Mouse (Mus musculus): ENCODE measurements around the gene Lgr4. TPM values are rescaled to one million over a fixed set of nuclear protein-coding genes. Genes with fewer than 3 reads are reported as not detected.

Gene Lgr4
- polyA plus RNA-seq, 1 experiment from 2014 or later: 11.6 TPM

GRCm38 (mm10) chr2:109995061-109995460, 77.6 kb downstream of the Lgr4 start:
- WGBS: 88% methylated on average over 2 of the region's 2 CpGs

DNA sequence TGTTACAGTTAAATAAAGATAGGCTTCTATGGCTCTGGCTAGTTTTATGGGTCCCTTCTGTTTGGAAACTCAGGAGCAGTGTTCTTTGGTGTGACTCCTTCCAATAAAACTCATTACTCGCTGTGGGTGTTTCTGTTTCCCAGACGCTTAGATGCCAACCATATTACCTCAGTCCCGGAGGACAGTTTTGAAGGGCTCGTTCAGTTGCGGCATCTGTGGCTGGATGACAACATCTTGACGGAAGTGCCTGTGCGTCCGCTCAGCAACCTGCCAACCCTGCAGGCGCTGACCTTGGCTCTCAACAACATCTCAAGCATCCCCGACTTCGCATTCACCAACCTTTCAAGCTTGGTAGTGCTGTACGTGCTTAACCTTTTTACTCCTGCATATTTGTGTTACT, 79.0 kb downstream of the Lgr4 start:
- no peaks in the 10 kb centered on the region for H3K4me1 ChIP-seq (ENCODE audit: control insufficient read depth, insufficient read depth, low read length)

More at GRCm38 (mm10) chr2:109995061-109995460, 77.6 kb downstream of the Lgr4 start:
- H3K27ac ChIP-seq (replicated peaks; ENCODE audit: low read depth, low read length): no peak overlapping the region
- no peaks in the 10 kb centered on the region for H3K36me3 ChIP-seq (ENCODE audit: control insufficient read depth, insufficient read depth, low read length)
- H3K9me3 ChIP-seq (ENCODE audit: control insufficient read depth, low read length): no peaks in the 10 kb centered on the region
- H3K4me3 ChIP-seq (replicated peaks; ENCODE audit: low read depth, low read length): no peak overlapping the region
- no peaks in the 10 kb centered on the region for H3K4me1 ChIP-seq (ENCODE audit: control insufficient read depth, insufficient read depth, low read length)
- H3K9ac ChIP-seq (replicated peaks; ENCODE audit: low read length): no peak overlapping the region
- ATAC-seq (ENCODE audit: low FRiP score, low TSS enrichment) (no peak), DNase-seq (no peak)
- no peaks in the 10 kb centered on the region for H3K27me3 ChIP-seq (ENCODE audit: control insufficient read depth, insufficient read depth, low read length)
- H3K4me2 ChIP-seq (ENCODE audit: low read length): no peak overlapping the region

DNA sequence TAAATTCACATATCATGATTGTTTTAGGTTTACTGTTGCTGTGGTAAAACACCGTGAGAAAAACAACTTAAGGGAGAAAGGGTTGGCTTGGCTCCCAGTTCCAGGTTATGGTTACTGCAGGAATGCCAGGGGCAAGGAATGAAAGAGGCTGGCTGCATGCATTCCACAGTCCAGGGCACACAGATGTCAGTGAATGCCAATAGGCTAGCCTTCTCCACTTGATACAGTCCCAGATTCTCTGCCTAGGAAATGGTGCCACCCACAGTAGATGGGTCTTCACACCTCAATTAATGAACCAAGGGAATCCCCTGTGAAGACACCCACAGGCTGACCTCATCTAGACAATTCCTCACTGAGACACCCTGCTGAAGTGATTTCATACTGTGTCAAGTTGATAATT, 87.2 kb downstream of the Lgr4 start:
- no peaks in the 10 kb centered on the region for H3K9me3 ChIP-seq (ENCODE audit: control insufficient read depth, low read length)
- no peak overlapping the region for H3K9ac ChIP-seq (replicated peaks; ENCODE audit: low read length)
- no peak overlapping the region for H3K27ac ChIP-seq (replicated peaks; ENCODE audit: low read depth, low read length)
- no peak overlapping the region for H3K4me2 ChIP-seq (ENCODE audit: low read length)
- H3K4me3 ChIP-seq (replicated peaks; ENCODE audit: low read depth, low read length): no peak overlapping the region
- no peaks in the 10 kb centered on the region for H3K4me1 ChIP-seq (ENCODE audit: control insufficient read depth, insufficient read depth, low read length)
- WGBS: 68% methylated on average over 1 of the region's 1 CpGs
- DNase-seq (no peak), ATAC-seq (ENCODE audit: low FRiP score, low TSS enrichment) (no peak)
- peaks cover 16% of the 10 kb centered on the region; the same call in 1 of the 2 replicates for H3K36me3 ChIP-seq (ENCODE audit: control insufficient read depth, insufficient read depth, low read length)
- no peaks in the 10 kb centered on the region for H3K27me3 ChIP-seq (ENCODE audit: control insufficient read depth, insufficient read depth, low read length)

More for the DNA sequence above, 79.0 kb downstream of the Lgr4 start:
- Histone ChIP-seq H3K9me3 (ENCODE audit: control insufficient read depth, low read length) (no peaks in the 10 kb centered on the region), H3K27ac (replicated peaks; ENCODE audit: low read depth, low read length) (no peak overlapping the region), H3K36me3 (ENCODE audit: control insufficient read depth, insufficient read depth, low read length) (0 out of 2 replicates have a peak, but pooled peaks cover 2% of the 10 kb centered on the region), H3K27me3 (ENCODE audit: control insufficient read depth, insufficient read depth, low read length) (no peaks in the 10 kb centered on the region), H3K9ac (replicated peaks; ENCODE audit: low read length) (no peak overlapping the region), H3K4me3 (replicated peaks; ENCODE audit: low read depth, low read length) (no peak overlapping the region), H3K4me2 (ENCODE audit: low read length) (no peak overlapping the region)
- 79% methylated on average over 12 of the region's 12 CpGs for WGBS
- DNase-seq (no peak), ATAC-seq (ENCODE audit: low FRiP score, low TSS enrichment) (no peak)

DNA sequence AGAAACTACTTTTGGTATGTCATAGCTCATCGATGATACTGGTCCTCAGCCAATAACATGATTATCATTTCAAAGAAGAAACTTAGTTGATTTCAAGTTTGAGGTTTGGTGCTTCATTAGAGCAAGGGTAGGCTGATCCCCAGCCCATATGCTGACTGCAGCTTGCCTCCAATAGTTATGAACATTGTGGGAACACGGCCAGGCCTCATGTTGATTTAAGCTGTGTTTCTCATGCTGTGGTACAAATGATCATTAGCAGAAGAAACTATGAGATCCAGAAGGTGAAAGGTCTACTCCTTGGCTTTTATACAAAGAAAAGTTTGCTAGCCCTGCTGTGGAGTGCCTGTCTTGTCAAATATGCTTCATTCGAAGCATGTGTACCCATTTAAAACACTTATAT, 87.7 kb downstream of the Lgr4 start:
- H3K4me2 ChIP-seq (ENCODE audit: low read length): no peak overlapping the region
- no peaks in the 10 kb centered on the region for H3K27me3 ChIP-seq (ENCODE audit: control insufficient read depth, insufficient read depth, low read length)
- H3K4me3 ChIP-seq (replicated peaks; ENCODE audit: low read depth, low read length): no peak overlapping the region
- DNase-seq (no peak), ATAC-seq (ENCODE audit: low FRiP score, low TSS enrichment) (no peak)
- H3K36me3 ChIP-seq (ENCODE audit: control insufficient read depth, insufficient read depth, low read length): peaks cover 16% of the 10 kb centered on the region; the same call in 1 of the 2 replicates
- no peak overlapping the region for H3K9ac ChIP-seq (replicated peaks; ENCODE audit: low read length)
- no peaks in the 10 kb centered on the region for H3K4me1 ChIP-seq (ENCODE audit: control insufficient read depth, insufficient read depth, low read length)
- 78% methylated on average over 3 of the region's 3 CpGs for WGBS
- H3K27ac ChIP-seq (replicated peaks; ENCODE audit: low read depth, low read length): no peak overlapping the region
- H3K9me3 ChIP-seq (ENCODE audit: control insufficient read depth, low read length): no peaks in the 10 kb centered on the region

DNA sequence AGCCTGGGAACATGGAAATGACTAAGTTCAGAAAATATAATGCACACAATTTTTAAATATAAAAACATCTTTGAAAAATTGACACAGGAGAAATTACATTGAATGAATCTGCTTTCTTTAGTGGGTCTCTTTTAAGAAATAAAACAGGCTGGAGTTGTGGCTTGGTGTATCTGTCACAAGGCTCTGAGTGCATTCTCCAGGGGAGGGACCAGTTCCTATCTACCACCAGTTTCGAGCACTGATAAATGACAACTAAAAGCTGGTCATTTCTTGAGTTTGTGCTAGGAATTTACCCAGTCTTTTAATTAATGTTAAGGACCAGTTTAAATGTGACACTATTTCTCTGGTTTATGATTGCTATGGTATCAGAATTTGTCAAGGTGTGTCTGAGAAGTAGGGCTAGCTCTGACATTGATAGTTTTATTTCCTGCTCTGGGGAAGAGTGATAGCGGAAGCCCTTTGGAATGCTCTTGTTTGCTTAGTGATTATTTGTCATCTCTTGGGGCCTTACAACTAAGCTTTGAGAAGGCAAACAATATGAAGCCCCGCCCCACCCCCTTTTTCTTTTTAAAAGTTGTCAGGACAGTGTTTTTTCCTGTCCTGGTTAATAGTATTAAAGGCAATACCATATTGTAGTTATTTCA, 88.3 kb downstream of the Lgr4 start:
- Histone ChIP-seq H3K4me3 (replicated peaks; ENCODE audit: low read depth, low read length) (no peak overlapping the region), H3K27ac (replicated peaks; ENCODE audit: low read depth, low read length) (no peak overlapping the region), H3K27me3 (ENCODE audit: control insufficient read depth, insufficient read depth, low read length) (no peaks in the 10 kb centered on the region), H3K36me3 (ENCODE audit: control insufficient read depth, insufficient read depth, low read length) (peaks cover 16% of the 10 kb centered on the region; the same call in 1 of the 2 replicates), H3K9ac (replicated peaks; ENCODE audit: low read length) (no peak overlapping the region), H3K4me2 (ENCODE audit: low read length) (no peak overlapping the region), H3K4me1 (ENCODE audit: control insufficient read depth, insufficient read depth, low read length) (no peaks in the 10 kb centered on the region), H3K9me3 (ENCODE audit: control insufficient read depth, low read length) (no peaks in the 10 kb centered on the region)
- 90% methylated on average over 3 of the region's 3 CpGs for WGBS
- ATAC-seq (ENCODE audit: low FRiP score, low TSS enrichment): no peak
- no peak for DNase-seq

- Histone ChIP-seq H3K9ac (replicated peaks; ENCODE audit: low read length) (no peak overlapping the region), H3K9me3 (ENCODE audit: control insufficient read depth, low read length) (no peaks in the 10 kb centered on the region), H3K4me3 (replicated peaks; ENCODE audit: low read depth, low read length) (no peak overlapping the region), H3K36me3 (ENCODE audit: control insufficient read depth, insufficient read depth, low read length) (peaks cover 27% of the 10 kb centered on the region), H3K4me1 (ENCODE audit: control insufficient read depth, insufficient read depth, low read length) (no peaks in the 10 kb centered on the region), H3K4me2 (ENCODE audit: low read length) (no peak overlapping the region), H3K27me3 (ENCODE audit: control insufficient read depth, insufficient read depth, low read length) (no peaks in the 10 kb centered on the region), H3K27ac (replicated peaks; ENCODE audit: low read depth, low read length) (no peak overlapping the region)
- DNase-seq (no peak), ATAC-seq (ENCODE audit: low FRiP score, low TSS enrichment) (no peak)
- 95% methylated on average over 10 of the region's 10 CpGs for WGBS
Observed at GRCm38 (mm10) chr2:110007423-110008267, 90.2 kb downstream of the Lgr4 start.

GRCm38 (mm10) chr2:110009449-110009848, 92.0 kb downstream of the Lgr4 start:
- Histone ChIP-seq H3K27ac (replicated peaks; ENCODE audit: low read depth, low read length) (no peak overlapping the region), H3K9ac (replicated peaks; ENCODE audit: low read length) (no peak overlapping the region), H3K4me1 (ENCODE audit: control insufficient read depth, insufficient read depth, low read length) (no peaks in the 10 kb centered on the region), H3K4me2 (ENCODE audit: low read length) (no peak overlapping the region), H3K27me3 (ENCODE audit: control insufficient read depth, insufficient read depth, low read length) (no peaks in the 10 kb centered on the region), H3K9me3 (ENCODE audit: control insufficient read depth, low read length) (no peaks in the 10 kb centered on the region), H3K4me3 (replicated peaks; ENCODE audit: low read depth, low read length) (no peak overlapping the region), H3K36me3 (ENCODE audit: control insufficient read depth, insufficient read depth, low read length) (peaks cover 26% of the 10 kb centered on the region)
- no peak for ATAC-seq (ENCODE audit: low FRiP score, low TSS enrichment)
- DNase-seq: no peak

DNA sequence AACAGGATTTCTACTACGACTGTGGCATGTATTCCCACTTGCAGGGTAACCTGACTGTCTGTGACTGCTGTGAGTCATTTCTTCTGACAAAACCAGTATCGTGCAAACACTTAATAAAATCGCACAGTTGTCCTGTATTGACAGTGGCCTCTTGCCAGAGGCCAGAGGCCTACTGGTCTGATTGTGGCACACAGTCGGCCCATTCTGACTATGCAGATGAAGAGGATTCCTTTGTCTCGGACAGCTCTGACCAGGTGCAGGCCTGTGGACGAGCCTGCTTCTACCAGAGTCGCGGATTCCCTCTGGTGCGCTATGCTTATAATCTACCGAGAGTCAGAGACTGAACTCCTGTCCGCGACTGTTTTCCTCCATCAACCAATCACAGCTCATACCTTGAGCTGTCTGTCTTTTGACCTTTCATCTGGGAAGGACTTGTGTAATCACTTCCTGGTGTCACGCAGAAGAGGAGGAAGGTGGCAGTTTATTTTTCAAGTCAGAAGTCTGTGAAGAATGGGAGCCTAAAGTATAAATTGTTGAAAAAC, 94.8 kb downstream of the Lgr4 start:
- H3K9ac ChIP-seq (replicated peaks; ENCODE audit: low read length): no peak overlapping the region
- WGBS: 87% methylated on average over 13 of the region's 13 CpGs
- H3K36me3 ChIP-seq (ENCODE audit: control insufficient read depth, insufficient read depth, low read length): peaks cover 19% of the 10 kb centered on the region
- H3K27me3 ChIP-seq (ENCODE audit: control insufficient read depth, insufficient read depth, low read length): no peaks in the 10 kb centered on the region
- no peak overlapping the region for H3K4me3 ChIP-seq (replicated peaks; ENCODE audit: low read depth, low read length)
- no peak overlapping the region for H3K27ac ChIP-seq (replicated peaks; ENCODE audit: low read depth, low read length)
- H3K4me1 ChIP-seq (ENCODE audit: control insufficient read depth, insufficient read depth, low read length): no peaks in the 10 kb centered on the region; the same call in 1 of the 2 replicates
- H3K9me3 ChIP-seq (ENCODE audit: control insufficient read depth, low read length): no peaks in the 10 kb centered on the region
- ATAC-seq (ENCODE audit: low FRiP score, low TSS enrichment) (no peak), DNase-seq (no peak)
- H3K4me2 ChIP-seq (ENCODE audit: low read length): no peak overlapping the region
